Mouse (Mus musculus) testis, adult 2 months (tissue): ENCODE data around the gene Abi3.

ENCODE experiments used
- CTCF ChIP-seq: fragments of 200-500 bp; IDR thresholded peaks from 2 replicates; pipeline ENCODE4 v1.5.1; 2012; ENCODE audit warnings: low read depth, mild to moderate bottlenecking, inconsistent platforms, low read length, moderate library complexity; ENCODE audit not compliant: control insufficient read depth, insufficient read depth, insufficient replicate concordance
- POLR2A ChIP-seq: fragments of 200-500 bp; IDR thresholded peaks from 2 replicates; pipeline ENCODE4 v1.6.1; 2012; ENCODE audit warnings: low read depth, mild to moderate bottlenecking, inconsistent platforms, low read length, moderate library complexity; ENCODE audit not compliant: control insufficient read depth

DNA sequence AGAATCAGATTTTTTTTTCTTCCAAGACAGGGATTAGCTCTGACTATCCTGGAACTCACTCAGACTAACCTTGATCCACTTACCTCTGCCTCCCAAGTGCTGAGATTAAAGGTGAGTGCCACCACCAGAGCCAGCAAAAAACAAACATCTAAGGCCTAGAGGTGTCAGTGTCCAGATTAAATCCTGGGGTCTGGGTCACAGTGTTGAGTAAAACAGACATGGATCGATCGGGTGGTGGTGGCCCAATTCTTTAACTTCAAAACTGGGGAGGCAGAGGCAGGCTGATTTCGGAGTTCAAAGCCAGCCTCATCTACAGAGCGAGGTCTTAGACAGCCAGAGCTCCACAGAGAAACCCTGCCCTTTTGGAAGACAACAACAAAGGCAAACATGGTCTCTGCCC, 19.8 kb downstream of the Abi3 start:
- TF ChIP-seq POLR2A = no peak
- no peak for TF ChIP-seq CTCF
